Mouse (Mus musculus): ENCODE results near the gene Oasl1. TPM values are rescaled to one million over a fixed set of nuclear protein-coding genes. Genes with fewer than 3 reads are reported as not detected.
A peak's percentile ranks its signal among the peaks of the same experiment; 100 is the strongest.

Oasl1 gene
- total RNA-seq, 1 experiment: 0.27 TPM

- in situ Hi-C loops (cut with MboI; ENCODE audit: low sequenced_read_pairs in 2 of 2, unreplicated experiment in 2 of 2): no loop called here
- no peak overlapping the region for H3K27ac ChIP-seq (ENCODE audit: insufficient read depth, low read depth, low read length, poor library complexity, severe bottlenecking)
- no peaks in the 10 kb centered on the region for H3K9me3 ChIP-seq (ENCODE audit: control insufficient read depth, insufficient read depth, low read depth, low read length)
- H3K9ac ChIP-seq (ENCODE audit: insufficient read depth, low read depth, low read length, poor library complexity, severe bottlenecking): no peak overlapping the region
- DNase-seq (ENCODE audit: low read depth, low spot score): no peak
- TF ChIP-seq ZC3H11A (IDR thresholded peaks at IDR 0.05; ENCODE audit: borderline replicate concordance, low read depth, low read length) (no peak), ZNF384 (IDR thresholded peaks at IDR 0.05; ENCODE audit: low read depth, low read length) (no peak), MAFK (IDR thresholded peaks at IDR 0.05; ENCODE audit: insufficient read depth, low read depth, low read length) (no peak), HCFC1 (IDR thresholded peaks at IDR 0.05; ENCODE audit: borderline replicate concordance, insufficient read depth, low read length) (no peak), CHD2 (IDR thresholded peaks at IDR 0.05; ENCODE audit: low read depth, low read length) (no peak)
- H3K36me3 ChIP-seq (ENCODE audit: control insufficient read depth, insufficient read depth, low read length, poor library complexity, severe bottlenecking): no peaks in the 10 kb centered on the region
- H3K4me3 ChIP-seq (ENCODE audit: insufficient read depth in 1 of 2, low read depth in 1 of 2, low read length in 2 of 2, poor library complexity in 1 of 2, severe bottlenecking in 1 of 2): no peak overlapping the region
- peaks cover 0 to 26% of the 10 kb centered on the region in 2 experiments; a peak in 2 of 4 replicates for H3K4me1 ChIP-seq (ENCODE audit: control insufficient read depth in 2 of 2, insufficient read depth in 2 of 2, low read length in 2 of 2, poor library complexity in 1 of 2)
Measured at GRCm38 (mm10) chr5:114969064-114969463, 46.0 kb downstream of the Oasl1 start.

GRCm38 (mm10) chr5:114969609-114970215, 46.7 kb downstream of the Oasl1 start:
- Histone ChIP-seq H3K9me3 (ENCODE audit: control insufficient read depth, insufficient read depth, low read depth, low read length) (no peaks in the 10 kb centered on the region), H3K36me3 (ENCODE audit: control insufficient read depth, insufficient read depth, low read length, poor library complexity, severe bottlenecking) (no peaks in the 10 kb centered on the region), H3K4me1 (ENCODE audit: control insufficient read depth in 2 of 2, insufficient read depth in 2 of 2, low read length in 2 of 2, poor library complexity in 1 of 2) (peaks cover 0 to 26% of the 10 kb centered on the region in 2 experiments; a peak in 2 of 4 replicates), H3K27ac (ENCODE audit: insufficient read depth, low read depth, low read length, poor library complexity, severe bottlenecking) (no peak overlapping the region), H3K4me3 (ENCODE audit: insufficient read depth in 1 of 2, low read depth in 1 of 2, low read length in 2 of 2, poor library complexity in 1 of 2, severe bottlenecking in 1 of 2) (no peak overlapping the region), H3K9ac (ENCODE audit: insufficient read depth, low read depth, low read length, poor library complexity, severe bottlenecking) (no peak overlapping the region)
- no peak for DNase-seq (ENCODE audit: low read depth, low spot score)
- in situ Hi-C loops (cut with MboI; ENCODE audit: low sequenced_read_pairs in 2 of 2, unreplicated experiment in 2 of 2): loop anchor here in 1 of 2 experiments (10.0 kb wide), 1 partner anchor 135 kb away; no protein-coding TSS in a partner anchor
- TF ChIP-seq ZC3H11A (IDR thresholded peaks at IDR 0.05; ENCODE audit: borderline replicate concordance, low read depth, low read length): no peak
- no peak for TF ChIP-seq CHD2 (IDR thresholded peaks at IDR 0.05; ENCODE audit: low read depth, low read length)
- TF ChIP-seq HCFC1 (IDR thresholded peaks at IDR 0.05; ENCODE audit: borderline replicate concordance, insufficient read depth, low read length): no peak
- no peak for TF ChIP-seq ZNF384 (IDR thresholded peaks at IDR 0.05; ENCODE audit: low read depth, low read length)
- no peak for TF ChIP-seq MAFK (IDR thresholded peaks at IDR 0.05; ENCODE audit: insufficient read depth, low read depth, low read length)

GRCm38 (mm10) chr5:114970824-114971227, 47.8 kb downstream of the Oasl1 start, which contains the start of gene Hnf1a:
Hnf1a (minus strand) TSS chr5:114971094.
- peaks cover 0 to 21% of the 10 kb centered on the region in 2 experiments; a peak in 2 of 4 replicates for H3K4me1 ChIP-seq (ENCODE audit: control insufficient read depth in 2 of 2, insufficient read depth in 2 of 2, low read length in 2 of 2, poor library complexity in 1 of 2)
- in situ Hi-C loops (cut with MboI; ENCODE audit: low sequenced_read_pairs in 2 of 2, unreplicated experiment in 2 of 2): loop anchor here in 1 of 2 experiments (10.0 kb wide), 1 partner anchor 134 kb away; no protein-coding TSS in a partner anchor
- peak within 1 kb of the TSS; percentile 43 to 50 for H3K4me3 ChIP-seq (ENCODE audit: insufficient read depth in 1 of 2, low read depth in 1 of 2, low read length in 2 of 2, poor library complexity in 1 of 2, severe bottlenecking in 1 of 2)
- no peaks in the 10 kb centered on the region for H3K9me3 ChIP-seq (ENCODE audit: control insufficient read depth, insufficient read depth, low read depth, low read length)
- TF ChIP-seq HCFC1 (IDR thresholded peaks at IDR 0.05; ENCODE audit: borderline replicate concordance, insufficient read depth, low read length): no peak
- TF ChIP-seq MAFK (IDR thresholded peaks at IDR 0.05; ENCODE audit: insufficient read depth, low read depth, low read length): no peak
- no peak for TF ChIP-seq CHD2 (IDR thresholded peaks at IDR 0.05; ENCODE audit: low read depth, low read length)
- TF ChIP-seq ZNF384 (IDR thresholded peaks at IDR 0.05; ENCODE audit: low read depth, low read length): no peak
- no peak for TF ChIP-seq ZC3H11A (IDR thresholded peaks at IDR 0.05; ENCODE audit: borderline replicate concordance, low read depth, low read length)
- no peak for DNase-seq (ENCODE audit: low read depth, low spot score)
- H3K27ac ChIP-seq (ENCODE audit: insufficient read depth, low read depth, low read length, poor library complexity, severe bottlenecking): no peak within 1 kb of the TSS
- peak within 1 kb of the TSS; percentile 63 for H3K9ac ChIP-seq (ENCODE audit: insufficient read depth, low read depth, low read length, poor library complexity, severe bottlenecking)
- H3K36me3 ChIP-seq (ENCODE audit: control insufficient read depth, insufficient read depth, low read length, poor library complexity, severe bottlenecking): no peaks in the 10 kb centered on the region

- in situ Hi-C loops (cut with MboI; ENCODE audit: low sequenced_read_pairs in 2 of 2, unreplicated experiment in 2 of 2): loop anchor here in 1 of 2 experiments (10.0 kb wide), 1 partner anchor 133 kb away; no protein-coding TSS in a partner anchor
- TF ChIP-seq ZC3H11A (IDR thresholded peaks at IDR 0.05; ENCODE audit: borderline replicate concordance, low read depth, low read length): no peak
Measured at GRCm38 (mm10) chr5:114972201-114972600, 49.2 kb downstream of the Oasl1 start.

More at GRCm38 (mm10) chr5:114972201-114972600, 49.2 kb downstream of the Oasl1 start:
- Histone ChIP-seq H3K4me1 (ENCODE audit: control insufficient read depth in 2 of 2, insufficient read depth in 2 of 2, low read length in 2 of 2, poor library complexity in 1 of 2) (peaks cover 0 to 21% of the 10 kb centered on the region in 2 experiments; a peak in 2 of 4 replicates), H3K36me3 (ENCODE audit: control insufficient read depth, insufficient read depth, low read length, poor library complexity, severe bottlenecking) (no peaks in the 10 kb centered on the region), H3K9me3 (ENCODE audit: control insufficient read depth, insufficient read depth, low read depth, low read length) (no peaks in the 10 kb centered on the region), H3K27ac (ENCODE audit: insufficient read depth, low read depth, low read length, poor library complexity, severe bottlenecking) (no peak overlapping the region; the same call in 1 of the 2 replicates), H3K4me3 (ENCODE audit: insufficient read depth in 1 of 2, low read depth in 1 of 2, low read length in 2 of 2, poor library complexity in 1 of 2, severe bottlenecking in 1 of 2) (peak overlapping the region; percentile 7 to 11; a peak in 1 of 4 replicates), H3K9ac (ENCODE audit: insufficient read depth, low read depth, low read length, poor library complexity, severe bottlenecking) (peak overlapping the region; percentile 56; the same call in 1 of the 2 replicates)
- no peak for DNase-seq (ENCODE audit: low read depth, low spot score)
